Mouse (Mus musculus): ENCODE results near the gene Mios. TPM values are rescaled to one million over a fixed set of nuclear protein-coding genes. Genes with fewer than 3 reads are reported as not detected.

Mios gene
- polyA plus RNA-seq (2016; fragmentation: Nextera tagmentation; extraction: Ambion mirVana), result 27.6 and 29.0 TPM in 2 replicates

DNA sequence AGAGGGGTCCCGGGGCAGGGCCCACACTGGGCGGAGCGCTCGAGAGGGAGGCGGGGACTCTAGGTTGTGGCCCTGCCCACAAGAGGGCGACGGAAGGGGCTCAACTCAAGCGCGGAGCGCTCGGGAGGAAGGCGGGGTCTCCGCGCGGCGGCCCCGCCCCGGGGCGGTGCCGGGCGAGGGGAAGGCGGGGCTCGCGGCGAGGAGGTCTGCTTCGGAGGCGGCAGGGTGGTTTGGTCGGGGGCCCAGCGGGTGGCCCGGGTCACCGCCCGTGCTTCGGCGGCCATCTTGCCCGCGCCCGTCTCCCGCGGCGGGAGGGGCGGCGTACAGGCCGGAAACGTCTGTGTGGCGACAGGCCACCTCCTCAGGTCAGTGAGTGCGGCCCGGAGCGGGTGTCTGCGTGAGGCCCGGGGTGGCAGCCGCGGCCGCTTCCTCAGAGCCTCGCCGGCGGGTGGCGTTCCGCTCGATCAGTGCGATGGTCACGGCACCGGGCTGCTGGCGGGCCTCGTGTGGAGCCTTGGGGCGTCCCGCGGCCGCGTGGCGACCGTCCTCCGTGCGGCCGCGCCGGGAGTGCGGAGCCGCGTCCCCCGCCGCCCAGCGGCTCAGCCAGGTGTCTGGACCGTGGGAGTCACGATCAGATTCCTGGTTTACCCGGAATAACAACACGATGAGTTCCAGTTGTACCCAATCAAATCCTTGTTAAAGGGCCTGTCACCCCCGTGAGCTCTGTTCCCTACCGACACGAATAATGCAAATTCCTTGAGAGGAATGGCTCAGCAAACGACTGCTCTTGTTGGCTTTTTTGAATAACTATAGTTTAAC is at the start of gene Mios:
Gene Mios, plus strand, starts transcription at position 176 of the 819 bp plus-strand sequence.
- H3K4me2 ChIP-seq (replicated peaks), result peak within 1 kb of the TSS; percentile 55
- ATAC-seq (ENCODE audit: low FRiP score, low read depth), result peak; percentile 99
- H3K4me3 ChIP-seq, result peak within 1 kb of the TSS; percentile 79
- no peaks in the 10 kb centered on the region for H3K36me3 ChIP-seq
- H3K4me1 ChIP-seq, result peaks cover 11% of the 10 kb centered on the region
- no peaks in the 10 kb centered on the region for H3K9me3 ChIP-seq
- H3K27ac ChIP-seq (replicated peaks), result peak within 1 kb of the TSS; percentile 94
- H3K27me3 ChIP-seq, result no peaks in the 10 kb centered on the region
- under 1% methylated on average over 87 of the region's 90 CpGs for WGBS
- H3K9ac ChIP-seq (replicated peaks), result peak within 1 kb of the TSS; percentile 87

DNA sequence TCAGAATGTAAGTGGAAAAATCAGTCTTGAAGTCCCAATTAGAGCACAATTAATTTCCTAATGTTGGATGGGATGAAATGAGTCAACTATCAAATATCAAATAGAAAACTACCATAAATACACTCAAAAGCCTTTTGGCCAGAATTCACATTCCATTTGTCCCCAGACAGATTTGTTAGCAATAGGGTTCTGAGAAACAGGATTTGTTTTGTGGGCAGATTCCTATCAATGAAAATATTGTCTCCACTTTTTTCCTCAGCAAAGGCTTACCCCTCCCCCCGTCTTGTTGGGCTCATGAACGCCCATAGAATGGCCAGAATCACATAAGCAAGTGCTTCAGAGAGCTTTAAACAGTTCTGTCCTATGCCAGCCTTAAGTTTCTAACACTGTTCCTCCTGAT is 49.0 kb upstream of the Mios start:
- no peaks in the 10 kb centered on the region for H3K27me3 ChIP-seq

DNA sequence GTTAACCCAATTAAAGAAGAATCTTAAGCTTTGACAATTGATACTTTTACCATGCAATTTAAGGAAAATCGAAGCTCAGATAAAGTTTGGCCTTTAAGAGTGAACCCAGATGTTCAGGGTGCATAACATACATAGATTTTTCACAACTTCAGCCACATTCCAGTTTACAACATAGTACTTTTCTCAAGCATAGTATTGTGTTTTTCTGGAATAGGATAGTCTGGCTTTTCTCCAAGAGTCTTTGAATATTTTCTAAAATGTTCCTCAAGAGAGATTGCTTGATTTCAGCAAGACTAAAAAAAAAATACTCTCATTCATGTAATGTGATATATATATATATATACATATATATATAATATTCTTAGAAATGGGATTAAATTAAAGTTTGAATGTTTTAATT is 44.3 kb upstream of the Mios start:
- 65% methylated on average over 1 of the region's 1 CpGs for WGBS
- H3K4me1 ChIP-seq, result no peaks in the 10 kb centered on the region
- no peak overlapping the region for H3K9ac ChIP-seq (replicated peaks)
- no peak for ATAC-seq (ENCODE audit: low FRiP score, low read depth)
- H3K4me2 ChIP-seq (replicated peaks), result no peak overlapping the region
- H3K4me3 ChIP-seq, result no peak overlapping the region
- no peaks in the 10 kb centered on the region for H3K9me3 ChIP-seq
- H3K36me3 ChIP-seq, result no peaks in the 10 kb centered on the region
- H3K27ac ChIP-seq (replicated peaks), result no peak overlapping the region
- no peaks in the 10 kb centered on the region for H3K27me3 ChIP-seq

More for the DNA sequence above, 49.0 kb upstream of the Mios start:
- no peak overlapping the region for H3K9ac ChIP-seq (replicated peaks)
- WGBS, result 65% methylated on average over 2 of the region's 2 CpGs
- H3K4me1 ChIP-seq, result no peaks in the 10 kb centered on the region
- no peaks in the 10 kb centered on the region for H3K9me3 ChIP-seq
- no peak for ATAC-seq (ENCODE audit: low FRiP score, low read depth)
- H3K4me2 ChIP-seq (replicated peaks), result no peak overlapping the region
- no peaks in the 10 kb centered on the region for H3K36me3 ChIP-seq
- no peak overlapping the region for H3K27ac ChIP-seq (replicated peaks)
- no peak overlapping the region for H3K4me3 ChIP-seq

DNA sequence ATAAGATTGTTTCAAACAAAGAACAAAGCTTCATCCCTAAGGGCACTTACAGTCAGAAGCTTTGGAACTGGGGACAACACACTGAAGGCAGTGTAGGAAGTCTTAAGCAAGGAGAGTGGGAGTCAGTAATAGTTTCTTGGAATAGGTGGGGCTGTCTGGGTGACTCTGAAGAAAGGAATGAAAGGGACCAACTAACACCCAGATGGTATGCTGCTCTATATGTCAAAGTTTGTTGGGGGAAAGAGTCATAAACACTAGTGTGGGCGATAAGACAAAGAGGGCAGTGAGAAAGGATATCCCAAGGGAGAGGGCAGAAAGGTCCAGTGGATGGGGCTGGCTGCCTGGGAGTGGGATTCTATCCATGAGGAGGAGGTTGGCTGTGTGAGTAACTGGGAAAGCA is 36.9 kb upstream of the Mios start:
- Histone ChIP-seq H3K9me3 (no peaks in the 10 kb centered on the region), H3K9ac (replicated peaks) (no peak overlapping the region), H3K27ac (replicated peaks) (no peak overlapping the region), H3K27me3 (no peaks in the 10 kb centered on the region), H3K4me1 (no peaks in the 10 kb centered on the region), H3K4me3 (no peak overlapping the region), H3K36me3 (no peaks in the 10 kb centered on the region), H3K4me2 (replicated peaks) (no peak overlapping the region)
- ATAC-seq (ENCODE audit: low FRiP score, low read depth), result no peak
- 74% methylated on average over 1 of the region's 1 CpGs for whole genome bisulfite sequencing

DNA sequence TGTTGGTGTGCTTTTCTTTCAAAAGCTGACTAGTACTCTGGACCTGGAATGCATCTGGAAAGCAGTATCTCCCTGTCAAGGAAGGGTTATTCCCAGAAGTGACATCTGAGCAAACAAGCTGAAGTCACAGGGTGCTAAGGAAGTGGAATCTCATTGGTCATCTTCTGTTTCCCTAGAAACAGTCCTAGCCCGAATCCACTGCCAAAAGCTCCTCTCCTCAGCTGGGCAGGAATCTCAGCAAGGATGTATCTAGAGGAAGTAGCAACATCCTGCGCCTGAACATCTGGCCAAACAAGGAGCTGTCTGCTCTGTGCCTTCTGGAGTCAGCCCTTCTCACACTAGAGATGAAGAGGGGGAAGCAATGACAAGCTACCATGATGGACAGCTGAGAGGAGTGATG is 35.0 kb upstream of the Mios start:
- Histone ChIP-seq H3K4me2 (replicated peaks) (no peak overlapping the region), H3K9ac (replicated peaks) (no peak overlapping the region), H3K36me3 (no peaks in the 10 kb centered on the region), H3K27me3 (no peaks in the 10 kb centered on the region), H3K9me3 (no peaks in the 10 kb centered on the region), H3K4me3 (no peak overlapping the region), H3K4me1 (peaks cover 10% of the 10 kb centered on the region), H3K27ac (replicated peaks) (no peak overlapping the region)
- 62% methylated on average over 2 of the region's 2 CpGs for WGBS
- ATAC-seq (ENCODE audit: low FRiP score, low read depth), result no peak

DNA sequence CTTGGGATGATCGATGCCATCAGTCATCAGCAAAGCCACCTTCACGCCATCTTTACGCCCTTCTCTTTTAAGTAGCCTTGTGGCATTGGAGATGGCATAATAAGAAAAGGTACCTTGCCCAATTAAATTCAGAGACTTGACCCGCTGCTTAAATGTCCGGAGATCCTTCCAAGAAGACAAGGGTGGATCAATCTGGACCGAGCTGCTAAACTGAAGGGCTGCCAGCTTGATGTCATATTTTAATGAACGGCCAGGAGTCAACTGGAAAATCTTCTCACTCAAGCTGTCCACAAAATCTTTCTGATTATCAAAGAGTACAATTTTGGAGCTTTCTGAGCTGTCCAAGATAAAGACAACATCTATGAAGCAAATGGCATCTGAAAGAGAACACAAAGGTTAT is 33.7 kb upstream of the Mios start:
- no peak overlapping the region for H3K4me3 ChIP-seq
- 96% methylated on average over 7 of the region's 7 CpGs for WGBS
- H3K27ac ChIP-seq (replicated peaks), result no peak overlapping the region

DNA sequence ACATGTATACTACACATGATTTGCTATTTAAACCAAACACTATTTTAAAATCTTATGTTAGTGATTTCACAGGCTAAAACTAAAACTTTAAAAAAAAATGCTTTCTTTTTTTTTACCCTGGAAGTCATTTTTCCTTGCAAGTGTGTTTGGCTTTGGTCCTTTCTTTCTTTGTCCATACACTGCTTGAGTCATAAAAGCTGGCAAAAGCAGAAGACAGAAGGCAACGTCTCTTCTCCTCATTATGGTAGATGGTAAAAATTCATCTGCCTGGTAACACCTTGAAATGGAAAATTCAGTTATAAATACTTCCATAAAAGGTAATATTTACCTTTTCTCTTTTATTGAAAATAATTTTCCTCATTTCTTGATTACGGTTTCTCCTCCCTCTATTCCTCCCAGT is 32.9 kb upstream of the Mios start:
- WGBS, result 95% methylated on average over 2 of the region's 2 CpGs
- no peak for ATAC-seq (ENCODE audit: low FRiP score, low read depth)
- H3K9ac ChIP-seq (replicated peaks), result no peak overlapping the region
- no peaks in the 10 kb centered on the region for H3K9me3 ChIP-seq
- no peak overlapping the region for H3K4me3 ChIP-seq
- H3K4me2 ChIP-seq (replicated peaks), result no peak overlapping the region
- no peaks in the 10 kb centered on the region for H3K36me3 ChIP-seq
- no peak overlapping the region for H3K27ac ChIP-seq (replicated peaks)
- no peaks in the 10 kb centered on the region for H3K27me3 ChIP-seq
- peaks cover 12% of the 10 kb centered on the region for H3K4me1 ChIP-seq

More for the DNA sequence above, 33.7 kb upstream of the Mios start:
- H3K9me3 ChIP-seq, result no peaks in the 10 kb centered on the region
- H3K4me1 ChIP-seq, result peaks cover 12% of the 10 kb centered on the region
- no peak overlapping the region for H3K4me2 ChIP-seq (replicated peaks)
- no peak overlapping the region for H3K9ac ChIP-seq (replicated peaks)
- H3K27me3 ChIP-seq, result no peaks in the 10 kb centered on the region
- no peak for ATAC-seq (ENCODE audit: low FRiP score, low read depth)
- no peaks in the 10 kb centered on the region for H3K36me3 ChIP-seq

DNA sequence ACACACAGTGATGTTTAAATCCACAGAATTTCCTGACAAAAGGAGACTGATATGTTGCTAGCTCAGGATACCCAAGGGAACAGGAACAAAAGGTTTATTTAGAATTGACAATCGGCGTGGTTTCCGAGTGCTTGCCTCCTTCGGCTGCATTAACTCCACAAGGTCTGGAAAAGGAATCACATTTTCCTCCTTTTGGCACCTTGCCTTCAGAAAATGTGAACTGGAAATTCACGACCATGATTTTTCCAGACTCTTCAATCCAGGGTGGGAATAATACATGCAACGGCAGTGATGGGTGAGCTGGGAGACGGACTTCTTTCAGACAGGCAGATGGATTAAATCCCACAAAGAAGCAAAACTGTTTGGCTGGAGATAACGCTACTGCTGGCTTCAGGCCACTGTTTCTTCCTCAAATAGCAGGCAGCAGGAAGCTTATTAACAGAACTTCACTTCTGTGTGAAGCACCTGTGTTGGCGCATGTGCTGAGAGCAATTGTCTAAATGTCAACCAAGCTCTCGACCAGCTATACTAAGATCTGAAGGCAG is 30.6 kb upstream of the Mios start:
- 12% methylated on average over 10 of the region's 10 CpGs for WGBS
- Histone ChIP-seq H3K27ac (replicated peaks) (peak overlapping the region; percentile 69), H3K4me3 (peak overlapping the region; percentile 16), H3K4me1 (peaks cover 12% of the 10 kb centered on the region), H3K9me3 (no peaks in the 10 kb centered on the region), H3K27me3 (no peaks in the 10 kb centered on the region), H3K36me3 (no peaks in the 10 kb centered on the region), H3K9ac (replicated peaks) (no peak overlapping the region), H3K4me2 (replicated peaks) (peak overlapping the region; percentile 34)
- ATAC-seq (ENCODE audit: low FRiP score, low read depth), result peak; percentile 77

DNA sequence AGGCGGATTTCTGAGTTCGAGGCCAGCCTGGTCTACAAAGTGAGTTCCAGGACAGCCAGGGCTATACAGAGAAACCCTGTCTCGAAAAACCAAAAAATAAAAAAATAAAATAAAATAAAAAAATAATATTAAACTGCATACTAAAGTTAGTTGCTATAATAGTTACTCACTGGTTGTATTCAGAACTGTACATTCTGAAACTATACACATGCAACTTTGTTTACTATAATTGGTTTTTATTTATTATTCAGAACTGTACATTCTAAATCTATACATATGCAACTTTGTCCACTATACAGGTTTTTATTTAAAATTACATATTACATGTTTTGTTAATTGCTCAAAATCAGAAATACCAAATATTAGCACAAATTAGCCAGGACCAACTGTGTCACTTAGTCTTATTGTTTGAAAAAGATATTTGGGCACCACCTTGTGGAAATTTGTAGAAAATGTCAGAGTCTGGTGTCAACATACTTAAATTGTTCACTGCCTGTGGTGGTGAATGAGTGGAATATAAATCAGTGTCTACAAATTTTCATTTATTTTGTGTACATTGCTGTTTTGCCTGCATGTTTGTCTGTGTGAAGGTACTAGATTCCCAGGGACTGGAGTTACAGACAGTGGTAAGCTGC is 20.3 kb upstream of the Mios start:
- H3K27ac ChIP-seq (replicated peaks), result no peak overlapping the region
- H3K4me2 ChIP-seq (replicated peaks), result no peak overlapping the region
- H3K9ac ChIP-seq (replicated peaks), result no peak overlapping the region
- H3K9me3 ChIP-seq, result no peaks in the 10 kb centered on the region
- H3K27me3 ChIP-seq, result no peaks in the 10 kb centered on the region
- no peaks in the 10 kb centered on the region for H3K36me3 ChIP-seq
- 92% methylated on average over 3 of the region's 3 CpGs for WGBS
- peak; percentile 47; the same call in 1 of the 2 replicates for ATAC-seq (ENCODE audit: low FRiP score, low read depth)
- no peak overlapping the region for H3K4me3 ChIP-seq
- H3K4me1 ChIP-seq, result no peaks in the 10 kb centered on the region

DNA sequence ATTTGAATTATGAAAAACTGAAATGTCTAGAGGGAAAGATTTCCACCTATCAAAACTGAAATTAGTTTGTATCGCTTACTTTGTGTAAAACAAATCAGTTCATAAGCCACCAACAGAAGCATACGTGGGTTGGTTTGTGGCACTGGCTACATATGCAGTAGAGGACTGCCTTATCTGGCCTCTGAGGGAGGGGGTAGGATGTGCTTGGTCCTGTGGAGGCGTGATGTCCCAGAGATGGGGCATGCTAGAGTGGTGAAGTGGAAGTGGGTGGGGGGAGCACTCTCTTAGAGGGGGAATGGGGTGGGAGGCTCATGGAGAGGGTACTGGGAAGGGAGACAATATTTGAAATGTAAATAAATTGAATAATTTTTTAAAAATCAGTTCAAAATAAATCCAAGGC is 19.1 kb upstream of the Mios start:
- no peaks in the 10 kb centered on the region for H3K9me3 ChIP-seq
- H3K4me2 ChIP-seq (replicated peaks), result no peak overlapping the region
- no peaks in the 10 kb centered on the region for H3K27me3 ChIP-seq
- no peak overlapping the region for H3K27ac ChIP-seq (replicated peaks)
- 76% methylated on average over 3 of the region's 3 CpGs for WGBS
- H3K36me3 ChIP-seq, result no peaks in the 10 kb centered on the region
- H3K4me3 ChIP-seq, result no peak overlapping the region
- no peak overlapping the region for H3K9ac ChIP-seq (replicated peaks)
- 0 out of 2 replicates have a peak, but pooled peaks have one; percentile 52 for ATAC-seq (ENCODE audit: low FRiP score, low read depth)
- H3K4me1 ChIP-seq, result no peaks in the 10 kb centered on the region

DNA sequence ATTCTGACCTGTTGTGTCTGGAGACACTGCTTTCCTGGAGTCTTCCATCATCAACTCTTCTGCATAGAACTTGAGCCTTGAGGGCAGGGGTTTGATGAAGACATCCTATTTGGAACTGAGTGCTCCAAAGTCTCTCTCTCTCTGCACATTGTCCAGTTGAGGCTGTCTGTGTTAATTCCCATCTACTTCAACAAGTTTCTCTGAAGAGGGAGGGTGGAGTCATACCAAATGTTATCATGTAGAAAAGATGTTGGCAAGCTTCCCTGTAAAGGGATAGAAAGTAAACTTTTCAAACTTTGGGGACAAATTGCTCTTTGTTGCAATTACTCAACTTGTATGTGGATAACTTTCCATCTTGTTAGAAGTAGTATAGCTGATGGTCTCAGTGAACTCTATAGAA is 16.5 kb upstream of the Mios start, which contains the start of gene Col28a1:
Gene Col28a1, minus strand, starts transcription at position 101 of the 400 bp plus-strand sequence.
- H3K4me2 ChIP-seq (replicated peaks), result no peak within 1 kb of the TSS
- H3K9ac ChIP-seq (replicated peaks), result no peak within 1 kb of the TSS
- H3K36me3 ChIP-seq, result no peaks in the 10 kb centered on the region
- no peaks in the 10 kb centered on the region for H3K4me1 ChIP-seq
- ATAC-seq (ENCODE audit: low FRiP score, low read depth), result no peak
- no peak within 1 kb of the TSS for H3K4me3 ChIP-seq
- H3K9me3 ChIP-seq, result peaks cover 6% of the 10 kb centered on the region
- H3K27me3 ChIP-seq, result no peaks in the 10 kb centered on the region
- H3K27ac ChIP-seq (replicated peaks), result no peak within 1 kb of the TSS

DNA sequence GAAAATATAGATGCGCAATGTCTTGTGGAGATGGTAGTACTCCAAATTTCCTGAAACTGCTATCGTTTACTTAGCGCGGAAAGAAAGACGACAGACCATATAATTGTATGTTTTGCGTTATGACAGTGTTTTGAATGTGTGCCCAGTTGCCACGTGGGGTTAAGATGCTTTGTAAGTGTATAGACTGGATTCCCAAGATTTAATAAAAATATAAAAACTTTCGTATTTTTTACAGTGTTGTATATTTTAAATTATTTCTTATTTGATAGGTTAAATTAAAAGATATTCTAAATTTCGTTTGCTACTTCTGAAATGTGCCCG is 804 bp downstream of the Mios start:
- WGBS, result 11% methylated on average over 10 of the region's 10 CpGs
- H3K4me2 ChIP-seq (replicated peaks), result peak overlapping the region; percentile 55
- H3K36me3 ChIP-seq, result peaks cover under 1% of the 10 kb centered on the region; the same call in 1 of the 2 replicates
- no peaks in the 10 kb centered on the region for H3K9me3 ChIP-seq
- peak overlapping the region; percentile 87 for H3K9ac ChIP-seq (replicated peaks)
- no peaks in the 10 kb centered on the region for H3K27me3 ChIP-seq
- peak overlapping the region; percentile 79 for H3K4me3 ChIP-seq
- ATAC-seq (ENCODE audit: low FRiP score, low read depth), result no peak; the same call in 1 of the 2 replicates
- H3K4me1 ChIP-seq, result peaks cover 11% of the 10 kb centered on the region
- peak overlapping the region; percentile 94 for H3K27ac ChIP-seq (replicated peaks)

Data from midbrain, embryonic 12.5 days (tissue).